ENCODE assay signal across 14 mouse cellular contexts in the genomic region with DNA sequence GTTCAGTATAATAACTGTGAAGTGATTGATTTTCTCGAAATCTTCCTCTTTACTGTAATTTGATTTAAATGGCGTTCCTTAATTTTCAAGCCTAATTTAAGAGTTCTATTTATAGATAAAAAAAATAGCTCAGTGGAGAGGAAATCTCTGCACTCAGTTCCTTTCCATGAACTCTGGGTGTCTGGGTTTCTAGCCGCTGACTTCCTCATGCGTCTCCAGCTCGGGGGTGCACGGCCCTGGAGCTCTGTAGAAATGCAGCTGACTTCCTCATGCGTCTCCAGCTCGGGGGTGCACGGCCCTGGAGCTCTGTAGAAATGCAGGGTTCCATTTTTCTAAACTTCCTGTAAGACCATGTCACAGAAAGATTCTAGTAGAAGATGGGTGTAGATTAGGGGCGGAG.
DNase-seq lines count a peak whose midpoint lies in the region; ATAC-seq and TF ChIP-seq lines count a peak whose summit lies in the region.
"Had no signal": no experiment of that assay in that cellular context is flagged by ENCODE, and none has a peak within 500 bp of the region (broad histone marks: within the 10 kb centered on the region; RNA-seq: fewer than 3 reads in every experiment).

No protein-coding gene starts in this region.

- H3K27ac ChIP-seq in kidney, adult 2 months (ENCODE audit: insufficient read depth, low read depth, low read length): no peak overlapping the region
- no peak overlapping the region for H3K27ac ChIP-seq in kidney, embryonic 14.5 days (ENCODE audit: low read depth, low read length)
- H3K27ac ChIP-seq in midbrain, embryonic 12.5 days (replicated peaks): peak overlapping the region; percentile 61; the same call in 1 of the 2 replicates
- H3K27ac ChIP-seq in midbrain, embryonic 13.5 days: no peak overlapping the region
- no peak overlapping the region for H3K27ac ChIP-seq in liver, postnatal 0 days (ENCODE audit: low read depth)
- 0 out of 2 replicates have a peak overlapping the region, but pooled peaks have one; percentile 6 for H3K27ac ChIP-seq in olfactory bulb, adult 2 months (ENCODE audit: insufficient read depth, low read depth, low read length)
- H3K27ac ChIP-seq: embryonic facial prominence, embryonic 13.5 days; stomach, embryonic 15.5 days had no signal

- DNase-seq in kidney, adult 2 months: peak; percentile 38
- DNase-seq in liver, postnatal 0 days: no peak
- DNase-seq in ovary, postnatal 14 days (ENCODE audit: low spot score): no peak
- DNase-seq in adrenal gland, postnatal 10 days: no peak
- DNase-seq: cerebellum, postnatal 14 days; left cerebral cortex, postnatal 4 days had no signal

- no peak for TF ChIP-seq CTCF in kidney, adult 2 months (conservative IDR thresholded peaks at IDR 0.05; ENCODE audit: insufficient read depth, insufficient read length, low read depth, low read length)
- TF ChIP-seq CTCF in liver, postnatal 0 days (IDR thresholded peaks at IDR 0.05; ENCODE audit: low read depth): no peak
- TF ChIP-seq CTCF in olfactory bulb, adult 2 months (IDR thresholded peaks at IDR 0.05; ENCODE audit: insufficient read depth, low read depth, low read length): no peak

- no peaks in the 10 kb centered on the region for H3K9me3 ChIP-seq in kidney, embryonic 14.5 days (ENCODE audit: control insufficient read depth, low read length)
- no peaks in the 10 kb centered on the region for H3K9me3 ChIP-seq in midbrain, embryonic 12.5 days
- no peaks in the 10 kb centered on the region for H3K9me3 ChIP-seq in midbrain, embryonic 13.5 days
- H3K9me3 ChIP-seq in liver, postnatal 0 days (ENCODE audit: low read length): no peaks in the 10 kb centered on the region
- H3K9me3 ChIP-seq: embryonic facial prominence, embryonic 13.5 days; stomach, embryonic 15.5 days had no signal

- no peak overlapping the region for H3K9ac ChIP-seq in kidney, embryonic 14.5 days (ENCODE audit: low read depth, low read length)
- no peak overlapping the region for H3K9ac ChIP-seq in midbrain, embryonic 12.5 days (replicated peaks)
- no peak overlapping the region for H3K9ac ChIP-seq in midbrain, embryonic 13.5 days (replicated peaks)
- no peak overlapping the region for H3K9ac ChIP-seq in liver, postnatal 0 days (replicated peaks)
- H3K9ac ChIP-seq: embryonic facial prominence, embryonic 13.5 days; stomach, embryonic 15.5 days had no signal

- TF ChIP-seq POLR2A in kidney, adult 2 months (IDR thresholded peaks at IDR 0.05; ENCODE audit: low read depth, low read length): no peak
- no peak for TF ChIP-seq POLR2A in olfactory bulb, adult 2 months (IDR thresholded peaks at IDR 0.05; ENCODE audit: insufficient read depth, low read depth, low read length)

- H3K36me3 ChIP-seq in kidney, adult 2 months (ENCODE audit: control insufficient read depth, insufficient read depth, low read length): no peaks in the 10 kb centered on the region
- no peaks in the 10 kb centered on the region for H3K36me3 ChIP-seq in kidney, embryonic 14.5 days (ENCODE audit: control insufficient read depth, insufficient read depth, low read length)
- H3K36me3 ChIP-seq in midbrain, embryonic 12.5 days: no peaks in the 10 kb centered on the region
- H3K36me3 ChIP-seq in midbrain, embryonic 13.5 days: no peaks in the 10 kb centered on the region
- no peaks in the 10 kb centered on the region for H3K36me3 ChIP-seq in liver, postnatal 0 days (replicated peaks; ENCODE audit: insufficient read depth, low read length)
- H3K36me3 ChIP-seq: embryonic facial prominence, embryonic 13.5 days; stomach, embryonic 15.5 days had no signal

- ATAC-seq in kidney, embryonic 14.5 days (ENCODE audit: low FRiP score, low TSS enrichment): no peak
- no peak for ATAC-seq in midbrain, embryonic 12.5 days (ENCODE audit: low FRiP score, low read depth)
- no peak for ATAC-seq in midbrain, embryonic 13.5 days
- peak; percentile 33; the same call in 1 of the 2 replicates for ATAC-seq in liver, postnatal 0 days
- ATAC-seq: forebrain, embryonic 16.5 days had no signal

- no peak for TF ChIP-seq EP300 in liver, postnatal 0 days (IDR thresholded peaks at IDR 0.05; ENCODE audit: low read depth)

- H3K4me1 ChIP-seq in kidney, adult 2 months (ENCODE audit: control insufficient read depth, insufficient read depth, low read length): no peaks in the 10 kb centered on the region
- no peaks in the 10 kb centered on the region for H3K4me1 ChIP-seq in kidney, embryonic 14.5 days (ENCODE audit: control insufficient read depth, insufficient read depth, low read length)
- peaks cover 45% of the 10 kb centered on the region for H3K4me1 ChIP-seq in midbrain, embryonic 12.5 days
- peaks cover 70% of the 10 kb centered on the region for H3K4me1 ChIP-seq in midbrain, embryonic 13.5 days (replicated peaks)
- H3K4me1 ChIP-seq in liver, postnatal 0 days (ENCODE audit: insufficient read depth): no peaks in the 10 kb centered on the region
- peaks cover 38% of the 10 kb centered on the region for H3K4me1 ChIP-seq in olfactory bulb, adult 2 months (ENCODE audit: control insufficient read depth, insufficient read depth, low read length)

- H3K4me3 ChIP-seq in kidney, adult 2 months (ENCODE audit: insufficient read depth, low read depth, low read length): no peak overlapping the region
- H3K4me3 ChIP-seq in kidney, embryonic 14.5 days (ENCODE audit: low read length): no peak overlapping the region
- no peak overlapping the region for H3K4me3 ChIP-seq in midbrain, embryonic 12.5 days
- no peak overlapping the region for H3K4me3 ChIP-seq in midbrain, embryonic 13.5 days (replicated peaks)
- H3K4me3 ChIP-seq in liver, postnatal 0 days (ENCODE audit: low read depth, low read length): no peak overlapping the region
- H3K4me3 ChIP-seq in olfactory bulb, adult 2 months (ENCODE audit: insufficient read depth, low read depth, low read length): no peak overlapping the region
- H3K4me3 ChIP-seq: embryonic facial prominence, embryonic 13.5 days; stomach, embryonic 15.5 days had no signal

- H3K27me3 ChIP-seq in kidney, adult 2 months (replicated peaks; ENCODE audit: control insufficient read depth, insufficient read depth, low read length): no peaks in the 10 kb centered on the region
- H3K27me3 ChIP-seq in kidney, embryonic 14.5 days (ENCODE audit: control insufficient read depth, insufficient read depth, low read length): no peaks in the 10 kb centered on the region
- H3K27me3 ChIP-seq in midbrain, embryonic 12.5 days: no peaks in the 10 kb centered on the region
- no peaks in the 10 kb centered on the region for H3K27me3 ChIP-seq in midbrain, embryonic 13.5 days
- H3K27me3 ChIP-seq in liver, postnatal 0 days (ENCODE audit: insufficient read depth, low read length): 0 out of 2 replicates have a peak, but pooled peaks cover 5% of the 10 kb centered on the region

- 48% methylated on average over 10 of the region's 10 CpGs for WGBS in kidney, adult 2 months
- WGBS in kidney, embryonic 14.5 days: 61% methylated on average over 10 of the region's 10 CpGs
- 87% methylated on average over 10 of the region's 10 CpGs for WGBS in midbrain, embryonic 12.5 days
- WGBS in midbrain, embryonic 13.5 days: 87% methylated on average over 10 of the region's 10 CpGs
- WGBS in liver, postnatal 0 days (ENCODE audit: insufficient replicate concordance): 24% methylated on average over 10 of the region's 10 CpGs
- 45% methylated on average over 10 of the region's 10 CpGs for WGBS in olfactory bulb, adult 2 months

- no peak overlapping the region for H3K4me2 ChIP-seq in kidney, embryonic 14.5 days (replicated peaks; ENCODE audit: low read depth, low read length)
- no peak overlapping the region for H3K4me2 ChIP-seq in midbrain, embryonic 12.5 days (replicated peaks)
- H3K4me2 ChIP-seq in midbrain, embryonic 13.5 days (replicated peaks): no peak overlapping the region
- H3K4me2 ChIP-seq in liver, postnatal 0 days (ENCODE audit: low read depth, low read length): no peak overlapping the region
- H3K4me2 ChIP-seq: embryonic facial prominence, embryonic 13.5 days; midbrain, embryonic 11.5 days; stomach, embryonic 15.5 days had no signal

Comparison
In these comparisons a context has a peak if more than half of its experiments do, and no peak if none do; other contexts are left out.
1. H3K27ac ChIP-seq: peak in midbrain, embryonic 12.5 days (single experiment) and olfactory bulb, adult 2 months (single experiment); none in kidney, adult 2 months (single experiment), kidney, embryonic 14.5 days (single experiment), midbrain, embryonic 13.5 days (single experiment) and liver, postnatal 0 days (single experiment).